Mouse (Mus musculus) testis, postnatal 10 days (tissue): ENCODE measurements around the gene Ins2.
A peak's percentile ranks its signal among the peaks of the same experiment; 100 is the strongest.

Source experiments
- DNase-seq: peaks from one replicate; pipeline ENCODE4 v3.0.0; 2021; ENCODE audit warnings: low spot score

Ins2 gene

GRCm38 (mm10) chr7:142663931-142664421 is 79.2 kb downstream of the Ins2 start:
- DNase-seq, result no peak

GRCm38 (mm10) chr7:142663151-142663550 is 80.0 kb downstream of the Ins2 start:
- no peak for DNase-seq

GRCm38 (mm10) chr7:142661811-142662210 is 81.4 kb downstream of the Ins2 start:
- no peak for DNase-seq

GRCm38 (mm10) chr7:142661046-142661445 is 82.1 kb downstream of the Ins2 start:
- no peak for DNase-seq

DNA sequence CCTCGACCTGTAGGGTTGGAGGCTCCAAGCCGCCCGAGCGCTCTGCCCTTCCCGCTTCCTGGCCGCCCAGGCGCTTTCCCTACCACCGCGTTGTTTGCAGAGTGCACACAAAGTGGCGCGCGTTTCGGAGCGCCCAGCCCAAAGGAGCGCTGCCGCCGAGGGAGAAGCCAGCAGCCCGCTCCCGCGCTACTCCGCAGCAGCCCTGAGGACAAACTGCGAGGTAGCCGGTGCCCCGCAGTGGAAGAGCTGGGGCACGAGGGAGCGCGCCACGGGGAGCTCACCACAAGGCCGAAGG is 82.6 kb downstream of the Ins2 start:
- DNase-seq, result no peak

DNA sequence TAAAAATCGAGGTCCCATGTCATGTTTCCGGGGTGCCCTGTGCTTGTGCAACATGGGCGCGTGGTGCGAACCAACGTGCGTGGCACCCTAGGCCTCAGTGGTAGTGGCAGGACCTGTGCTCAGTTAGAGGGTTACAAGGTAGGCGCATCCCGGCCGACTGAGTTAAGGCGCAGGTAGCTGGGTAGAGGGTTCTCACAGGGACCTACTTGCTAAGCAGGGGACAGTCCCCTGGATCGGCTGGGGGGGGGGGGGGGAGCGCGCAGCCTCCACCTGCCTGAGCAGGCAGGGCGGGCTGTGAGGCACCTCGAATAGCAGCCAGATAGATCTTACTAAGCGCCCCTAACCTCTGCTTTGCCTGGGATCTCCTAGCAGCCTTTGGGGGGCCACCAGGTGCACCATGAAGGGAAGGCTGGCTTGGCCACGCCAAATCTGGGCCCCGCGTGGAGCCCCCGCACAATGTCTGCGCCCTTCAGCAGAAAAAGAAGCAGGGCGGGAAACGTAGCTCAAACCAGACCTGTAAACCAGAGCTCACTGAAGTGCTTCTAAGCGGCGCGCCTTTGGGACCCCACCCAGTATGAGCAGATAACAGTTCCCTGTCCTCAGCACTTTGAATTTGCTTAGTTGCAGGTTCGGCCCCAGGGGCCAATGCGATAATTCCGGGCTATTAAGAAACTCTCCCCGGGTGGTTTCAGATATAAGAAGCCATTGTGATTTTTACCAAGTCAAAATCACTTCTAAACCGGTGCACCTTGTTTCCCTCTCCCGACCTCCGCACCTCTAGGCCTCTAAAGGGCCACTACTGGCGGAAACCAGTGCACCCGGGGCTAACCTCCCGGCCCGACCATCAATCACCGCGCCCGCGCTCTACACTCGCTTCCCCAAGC is 83.2 kb downstream of the Ins2 start:
- DNase-seq, result no peak

- DNase-seq, result peak; percentile 70
Observed at GRCm38 (mm10) chr7:142659181-142659681, 84.0 kb downstream of the Ins2 start.

DNA sequence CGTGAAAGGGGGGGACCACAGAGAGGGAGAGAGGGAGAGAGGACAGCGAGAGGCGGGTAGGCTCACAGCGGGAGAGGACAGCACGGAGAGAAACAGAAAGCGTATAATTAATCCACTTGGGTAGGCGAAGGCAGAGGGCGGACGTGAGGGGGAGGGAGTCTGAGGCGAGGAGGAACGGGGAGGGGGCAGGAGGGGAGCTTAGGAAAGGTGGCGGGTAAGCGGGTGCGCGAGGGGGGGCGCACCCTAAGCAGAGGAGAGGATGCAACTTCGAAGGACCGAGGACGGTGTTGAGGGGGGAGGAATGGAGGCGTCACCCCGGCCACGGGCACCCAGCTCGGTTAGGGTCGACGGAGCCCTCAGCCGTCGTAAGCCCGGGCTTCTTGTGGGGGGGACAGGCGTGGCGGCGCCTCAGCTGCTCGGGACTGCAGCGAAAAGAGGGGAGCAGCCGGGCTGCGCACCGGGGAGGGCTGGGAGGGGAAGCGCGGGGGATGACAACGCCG is 84.5 kb downstream of the Ins2 start:
- DNase-seq, result no peak

GRCm38 (mm10) chr7:142657821-142658614 is 85.2 kb downstream of the Ins2 start:
- no peak for DNase-seq

GRCm38 (mm10) chr7:142657341-142657791 is 85.8 kb downstream of the Ins2 start:
- no peak for DNase-seq

DNA sequence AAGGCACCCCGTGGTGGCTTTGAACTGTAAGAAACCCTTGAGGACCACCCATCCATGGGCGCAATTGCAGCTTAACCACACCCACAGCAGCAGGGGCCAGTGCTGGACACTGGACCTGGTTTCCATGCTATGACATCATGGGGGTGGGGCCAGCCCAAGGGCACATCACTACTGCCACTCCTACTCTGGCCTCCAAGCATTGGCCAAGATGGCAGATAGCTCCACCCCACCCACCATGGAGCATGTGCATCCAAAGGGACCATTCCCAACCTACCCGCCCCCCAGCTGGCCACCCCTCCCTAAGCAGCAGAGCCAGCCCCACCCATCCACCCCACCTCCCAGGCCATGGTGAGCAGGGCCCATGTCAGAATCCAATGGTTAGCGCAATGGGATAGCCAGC is 87.1 kb downstream of the Ins2 start:
- no peak for DNase-seq

- DNase-seq, result no peak
Observed at GRCm38 (mm10) chr7:142655633-142656032, 87.5 kb downstream of the Ins2 start.

DNA sequence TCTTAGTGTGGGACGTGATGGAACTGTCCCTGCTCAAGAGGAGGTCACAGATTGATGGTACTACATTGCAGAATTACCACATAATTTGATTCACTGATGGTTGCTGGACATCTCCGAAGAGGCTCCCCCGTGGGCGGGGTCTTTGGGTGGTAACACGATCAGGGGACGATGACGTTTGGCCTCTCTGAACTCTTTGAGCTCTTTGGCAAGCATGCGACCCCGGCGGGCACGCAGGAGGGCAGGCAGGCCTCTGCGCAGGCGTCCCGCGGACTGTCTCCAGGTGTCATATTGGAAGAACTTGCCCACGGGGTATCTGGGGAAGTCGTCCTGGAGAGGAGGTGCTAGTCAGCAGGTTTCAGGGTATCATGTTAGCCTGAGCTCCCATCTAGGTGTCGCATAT is 89.5 kb downstream of the Ins2 start:
- no peak for DNase-seq

GRCm38 (mm10) chr7:142646676-142647075 is 96.5 kb downstream of the Ins2 start:
- DNase-seq, result no peak

GRCm38 (mm10) chr7:142645045-142645444 is 98.1 kb downstream of the Ins2 start:
- DNase-seq, result no peak

- no peak for DNase-seq
Observed at GRCm38 (mm10) chr7:142636178-142636577, 107.0 kb downstream of the Ins2 start.

- DNase-seq, result no peak
Observed at GRCm38 (mm10) chr7:142630691-142631090, 112.5 kb downstream of the Ins2 start.

DNA sequence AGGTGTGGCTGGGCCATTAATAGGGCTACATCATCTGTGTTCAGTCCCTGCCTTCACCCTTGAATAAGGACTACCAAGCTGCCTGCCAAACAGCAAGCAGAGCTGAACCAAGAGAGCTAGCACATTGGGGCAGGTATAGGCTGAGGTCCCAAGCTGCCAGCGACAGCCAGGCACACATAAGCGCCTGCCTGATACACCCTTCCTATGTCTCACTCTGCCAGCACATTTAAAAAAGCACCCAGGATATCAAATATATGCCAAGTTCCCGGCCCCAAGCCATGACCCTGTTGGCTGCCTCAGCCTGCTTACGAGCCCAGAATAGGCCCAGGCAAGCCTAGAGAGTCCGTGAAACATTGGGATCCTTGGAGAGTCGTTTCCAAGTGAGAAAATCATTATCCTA is 113.4 kb downstream of the Ins2 start:
- DNase-seq, result no peak
